Mouse (Mus musculus) fibroblast of lung, adult 2 months (primary cell): Measurements from ENCODE around the gene Olfr1298.

Experiments used
- DNase-seq: peaks from one replicate; pipeline ENCODE4 v3.0.0-alpha.2; 2011; ENCODE audit warnings: low read depth

The Olfr1298 gene

DNA sequence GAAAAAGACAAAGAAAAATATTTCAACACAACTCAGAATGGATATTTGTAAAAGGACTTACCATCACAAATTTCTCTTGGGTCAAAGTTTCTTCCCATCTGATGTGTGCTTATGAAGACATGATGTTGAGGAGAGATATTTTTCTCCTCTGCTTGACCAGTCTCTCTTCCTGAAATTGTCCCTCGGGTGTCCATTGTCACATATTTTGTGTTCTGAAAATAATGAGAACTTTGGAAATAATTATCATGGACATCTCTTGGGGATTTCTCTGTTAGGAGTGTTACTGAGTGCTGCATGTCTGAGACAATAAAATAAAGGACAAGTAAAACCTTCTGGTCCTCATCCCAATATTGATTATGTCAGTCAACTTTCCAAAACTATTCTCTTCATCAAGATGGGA lies at the start of gene Olfr1298:
TSS of gene Olfr1298 (minus strand) at position 101 of the 400 bp plus-strand sequence.
- DNase-seq = no peak

DNA sequence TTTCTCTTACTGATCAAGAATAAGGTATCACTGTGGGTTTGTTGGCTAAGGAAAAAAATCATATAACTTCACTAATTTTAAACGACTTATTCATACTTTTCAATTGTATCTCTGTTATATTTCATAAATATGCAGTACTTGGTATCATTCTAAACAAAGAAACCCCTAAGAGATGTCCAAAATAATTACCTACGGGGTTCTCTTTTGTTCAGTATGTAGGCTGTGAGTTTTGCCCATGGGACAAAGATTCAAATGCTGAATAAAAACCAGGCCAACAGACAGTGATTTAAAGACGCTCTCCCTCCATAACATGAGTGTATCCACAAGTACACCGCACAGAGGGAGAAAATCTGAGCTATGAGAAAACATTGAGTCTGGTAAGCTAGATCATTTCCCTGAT lies 12.1 kb upstream of the Olfr1298 start, which contains the start of gene Olfr1299:
TSS of gene Olfr1299 (plus strand) at position 301 of the 400 bp plus-strand sequence.
- no peak for DNase-seq

DNA sequence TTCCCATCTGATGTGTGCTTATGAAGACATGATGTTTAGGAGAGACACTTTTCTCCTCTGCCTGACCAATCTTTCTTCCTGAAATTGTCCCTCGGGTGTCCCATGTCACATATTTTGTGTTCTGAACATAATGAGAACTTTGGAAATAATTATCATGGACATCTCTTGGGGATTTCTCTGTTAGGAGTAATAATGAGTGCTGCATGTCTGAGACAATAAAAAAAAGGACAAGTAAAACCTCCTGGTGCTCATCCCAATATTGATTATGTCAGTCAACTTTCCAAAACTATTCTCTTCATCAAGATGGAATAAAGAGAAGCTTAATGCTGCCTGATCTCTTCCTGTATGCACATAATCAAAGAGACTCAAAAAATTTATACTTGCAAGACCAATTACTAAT lies 22.6 kb downstream of the Olfr1298 start, which contains the start of gene Olfr1297:
TSS of gene Olfr1297 (minus strand) at position 101 of the 400 bp plus-strand sequence.
- DNase-seq = no peak
